Mouse (Mus musculus) cerebellum, postnatal 14 days (tissue): ENCODE results near the gene Nkpd1.

Experiments
- DNase-seq, 2 experiments: peaks; one replicate each; pipeline ENCODE4 v3.0.0; 2021; ENCODE audit warnings: mixed read lengths in 2 of 2

Nkpd1 gene

DNA sequence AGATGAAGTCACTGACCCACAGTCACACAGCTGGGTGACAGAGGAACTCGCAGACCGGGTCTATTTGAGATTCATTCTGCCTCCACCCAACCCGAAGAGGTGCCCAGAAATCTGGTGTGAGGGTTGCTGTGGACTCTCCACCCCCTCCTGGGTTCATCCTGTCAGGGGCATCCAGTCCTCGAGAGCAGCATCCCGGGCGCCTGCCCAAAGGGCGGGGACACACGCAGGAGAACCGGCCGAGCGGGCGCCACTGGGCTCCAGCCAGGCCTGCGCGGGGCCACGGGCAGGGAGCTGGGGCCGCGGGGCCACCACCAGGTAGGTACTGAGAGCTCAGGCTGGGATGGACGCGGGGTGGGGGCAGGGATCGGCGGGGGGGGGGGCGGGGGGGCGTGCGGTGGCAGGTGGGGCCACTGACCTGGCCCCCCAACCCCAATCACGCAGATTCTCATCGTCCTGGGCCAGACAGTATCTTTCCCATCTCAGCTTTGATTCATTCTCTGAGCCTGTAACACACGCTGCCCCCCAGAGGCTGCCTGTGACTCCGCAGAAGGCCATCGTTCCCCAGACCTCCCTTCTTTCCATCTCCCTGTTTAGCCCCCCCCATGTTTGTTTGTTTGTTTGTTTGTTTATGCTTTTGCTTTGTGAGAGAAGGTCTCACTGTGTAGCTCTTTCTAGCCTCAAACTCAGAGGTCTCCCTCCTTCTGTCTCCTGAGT, at the start of gene Nkpd1:
TSS of gene Nkpd1 (plus strand) at position 187 of the 714 bp plus-strand sequence.
- DNase-seq: peak; percentile 51 to 68

GRCm38 (mm10) chr7:19468279-19468678, 49.4 kb upstream of the Nkpd1 start:
- no peak for DNase-seq

DNA sequence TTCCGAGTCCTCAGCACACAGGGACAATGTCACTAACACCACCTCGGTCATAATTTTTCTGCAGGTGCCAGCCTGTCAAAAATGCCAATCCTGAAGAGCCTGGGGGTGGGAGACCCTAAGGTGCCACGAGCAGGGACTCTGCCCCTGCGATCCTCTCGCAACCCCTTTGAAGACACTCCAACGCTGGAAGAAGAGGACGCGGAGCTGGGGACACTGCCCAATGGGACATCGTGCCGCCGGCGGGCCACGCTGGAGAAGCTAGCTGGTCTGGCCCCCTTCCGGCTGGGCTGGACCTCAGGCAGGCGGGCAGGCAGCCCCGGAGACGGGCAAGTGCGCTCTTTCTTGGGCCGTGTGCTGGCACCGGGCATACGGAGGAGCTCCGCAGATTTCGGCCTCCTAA, 48.2 kb upstream of the Nkpd1 start:
- no peak for DNase-seq

GRCm38 (mm10) chr7:19470308-19470707, 47.3 kb upstream of the Nkpd1 start:
- DNase-seq: no peak

DNA sequence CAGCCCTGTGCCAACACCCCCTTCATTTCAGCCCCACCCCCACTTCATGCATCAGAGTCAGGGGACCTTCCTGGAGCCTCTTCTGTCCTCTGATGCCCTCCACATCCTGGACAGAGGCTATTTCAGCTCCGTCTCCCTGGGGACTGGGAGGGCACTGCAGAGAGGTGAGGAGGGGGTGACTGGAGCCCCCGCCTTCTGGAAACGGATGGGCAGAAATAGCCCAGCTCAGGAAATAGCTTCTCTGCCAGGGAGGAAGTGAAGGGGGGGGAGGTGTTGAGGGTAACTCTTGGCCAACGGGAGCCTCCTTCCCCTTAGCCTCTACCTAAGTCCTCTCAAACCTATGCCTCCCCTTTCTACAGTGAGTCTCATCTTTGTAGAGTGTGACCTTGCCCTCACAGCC, 45.2 kb upstream of the Nkpd1 start:
- DNase-seq: no peak

GRCm38 (mm10) chr7:19473875-19474443, 43.7 kb upstream of the Nkpd1 start:
- DNase-seq: peak; percentile 84 to 86

DNA sequence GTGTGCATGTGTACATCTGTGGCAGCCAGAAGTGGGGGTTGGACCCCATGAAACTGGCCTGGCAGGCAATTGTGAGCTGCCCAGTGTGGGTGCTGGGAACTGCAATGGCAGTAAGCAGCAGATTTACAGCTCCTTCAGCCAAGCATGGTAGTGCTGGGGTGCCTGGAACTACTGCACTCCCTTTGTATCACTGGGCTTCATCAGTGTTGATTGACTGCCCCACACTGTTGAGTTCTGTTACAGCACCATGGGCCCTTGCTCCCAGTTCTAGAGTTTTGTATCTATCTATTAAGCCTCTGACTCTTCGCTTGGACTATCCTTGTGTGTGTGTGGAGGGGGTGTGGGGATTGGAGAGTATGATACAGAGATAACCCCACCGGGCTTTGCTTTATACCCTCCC, 40.6 kb upstream of the Nkpd1 start:
- no peak for DNase-seq

DNA sequence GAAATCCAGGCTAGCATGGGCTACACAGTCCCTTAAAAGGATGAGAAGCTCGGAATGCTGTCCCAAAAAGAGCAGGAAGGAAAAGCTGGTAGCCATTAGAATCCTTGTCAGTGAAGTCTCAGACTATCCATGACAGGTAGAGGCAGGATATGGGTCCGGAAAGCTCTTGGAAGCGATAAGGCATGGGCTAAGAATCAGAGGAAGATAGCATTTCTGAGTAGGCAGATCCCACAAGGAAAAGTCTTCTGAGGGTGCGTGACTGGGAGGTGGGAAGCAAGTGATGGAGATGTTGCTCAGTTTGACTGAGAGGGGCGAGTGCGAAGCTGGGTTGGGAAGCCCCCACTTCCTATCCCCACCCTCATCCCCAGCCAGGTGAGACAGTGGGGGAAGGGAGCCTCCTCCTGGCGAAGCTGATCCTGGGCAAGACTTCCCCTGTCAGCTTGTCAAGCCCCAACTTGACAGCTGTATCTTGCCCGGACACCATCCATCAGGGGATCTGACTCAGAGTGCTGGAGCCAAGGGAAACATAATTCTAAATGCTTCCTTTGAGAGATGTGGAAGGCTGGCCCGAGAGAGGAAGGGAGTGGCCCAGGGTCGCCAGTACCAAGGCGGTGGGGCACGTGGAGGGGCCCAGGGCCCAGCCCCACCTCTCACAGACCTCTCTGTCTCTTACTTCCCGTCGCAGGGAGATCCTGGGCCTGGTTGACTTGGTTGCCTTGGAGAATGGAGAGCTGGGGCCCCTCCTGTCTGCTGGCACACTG, 39.8 kb upstream of the Nkpd1 start:
- DNase-seq: no peak

DNA sequence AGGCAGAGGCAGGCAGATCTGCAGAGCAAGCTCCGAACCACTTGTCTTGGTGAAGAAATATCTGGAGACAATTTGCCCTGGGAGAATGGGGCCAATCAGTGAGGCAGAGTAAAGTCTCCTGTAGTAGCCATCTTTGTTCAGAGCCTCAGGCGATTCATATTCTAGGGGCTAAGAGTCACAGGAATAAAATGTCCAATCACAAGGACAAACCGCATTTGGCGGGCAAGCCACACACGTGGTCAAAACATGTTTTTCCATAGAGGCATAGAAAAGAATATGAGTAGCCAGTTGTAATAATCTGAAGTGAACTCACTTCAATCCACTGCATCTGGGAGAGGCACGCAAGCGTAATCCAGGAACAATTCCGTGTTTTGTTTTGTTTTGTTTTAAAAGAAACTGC, 34.4 kb upstream of the Nkpd1 start:
- DNase-seq: no peak

- DNase-seq: no peak
These were observed 32.1 kb upstream of the Nkpd1 start for GRCm38 (mm10) chr7:19485488-19485887.

GRCm38 (mm10) chr7:19486549-19486948, 31.1 kb upstream of the Nkpd1 start:
- no peak for DNase-seq

DNA sequence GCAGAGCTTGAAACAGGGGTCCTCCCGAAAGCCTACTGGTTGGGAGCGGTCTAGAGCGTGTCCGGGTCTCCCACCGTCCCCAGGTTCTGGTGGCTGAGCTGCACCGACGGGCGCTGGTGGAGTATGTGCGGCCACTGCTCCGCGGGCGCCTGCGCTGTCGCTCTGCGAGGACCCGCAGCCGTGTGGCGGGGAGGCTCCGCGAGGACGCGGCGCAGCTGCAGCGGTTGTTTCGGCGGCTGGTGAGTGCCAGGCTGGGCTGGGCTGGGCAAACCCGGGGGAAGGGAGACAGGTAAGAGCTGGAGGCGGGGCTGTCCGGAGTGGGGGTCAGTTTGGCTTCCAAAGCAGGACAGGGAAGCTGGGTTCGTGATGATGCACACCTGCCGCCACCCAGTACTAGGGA, 28.1 kb upstream of the Nkpd1 start:
- no peak for DNase-seq

GRCm38 (mm10) chr7:19491731-19492130, 25.9 kb upstream of the Nkpd1 start:
- DNase-seq: peak; percentile 23 to 50

DNA sequence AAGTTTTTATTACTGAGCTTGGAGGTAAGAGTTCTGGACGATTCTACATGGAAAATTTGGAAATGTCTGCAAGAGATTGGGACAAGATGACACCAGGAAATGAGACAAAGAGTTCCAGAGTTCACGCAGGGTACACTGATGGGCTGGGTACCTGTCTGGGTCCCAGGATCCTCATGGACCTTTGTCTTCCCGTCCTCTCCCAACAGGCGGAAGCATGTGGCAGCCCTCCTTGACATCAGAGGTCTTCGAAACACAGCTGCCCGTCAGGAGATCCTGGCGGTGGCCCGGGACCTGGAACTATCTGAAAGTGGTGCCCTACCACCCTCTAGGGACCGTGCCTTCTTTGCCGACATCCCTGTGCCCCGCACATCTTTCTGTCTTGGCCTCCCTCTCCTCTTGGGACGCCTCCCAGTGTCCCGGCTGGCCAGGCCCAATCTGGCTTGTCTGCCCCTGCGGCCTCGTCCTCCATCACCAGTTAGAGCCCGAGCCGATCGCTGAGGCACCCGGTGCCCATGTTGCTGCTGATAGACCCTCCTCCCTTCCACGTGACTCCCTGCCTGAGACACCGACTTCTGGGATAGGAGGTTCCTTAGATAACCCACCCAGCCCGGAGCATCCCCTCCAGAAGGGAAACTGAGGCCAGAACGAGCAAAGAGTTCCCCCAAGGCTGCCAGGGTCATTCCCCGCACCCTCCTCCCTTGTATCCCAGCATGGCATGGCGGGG, 22.7 kb upstream of the Nkpd1 start:
- DNase-seq: no peak

- DNase-seq: no peak
These were observed 22.0 kb upstream of the Nkpd1 start for GRCm38 (mm10) chr7:19495521-19496213.

DNA sequence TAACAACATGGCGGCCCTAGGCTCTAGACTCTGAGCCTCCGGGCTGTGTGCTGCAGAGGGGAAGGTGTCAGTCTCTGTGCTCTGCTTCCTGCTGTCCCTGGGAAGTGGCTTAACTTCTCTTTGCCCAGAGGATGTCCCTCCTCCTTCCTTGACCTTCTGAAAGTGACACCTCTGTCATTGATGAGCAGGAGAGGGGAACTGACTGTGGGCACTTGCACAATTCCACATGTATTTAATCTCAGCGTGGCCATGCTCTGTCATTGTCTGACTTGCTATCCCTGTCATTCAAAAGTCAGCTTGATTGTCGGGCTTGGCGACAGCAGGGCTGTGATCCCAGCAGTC, 21.5 kb upstream of the Nkpd1 start:
- no peak for DNase-seq

DNA sequence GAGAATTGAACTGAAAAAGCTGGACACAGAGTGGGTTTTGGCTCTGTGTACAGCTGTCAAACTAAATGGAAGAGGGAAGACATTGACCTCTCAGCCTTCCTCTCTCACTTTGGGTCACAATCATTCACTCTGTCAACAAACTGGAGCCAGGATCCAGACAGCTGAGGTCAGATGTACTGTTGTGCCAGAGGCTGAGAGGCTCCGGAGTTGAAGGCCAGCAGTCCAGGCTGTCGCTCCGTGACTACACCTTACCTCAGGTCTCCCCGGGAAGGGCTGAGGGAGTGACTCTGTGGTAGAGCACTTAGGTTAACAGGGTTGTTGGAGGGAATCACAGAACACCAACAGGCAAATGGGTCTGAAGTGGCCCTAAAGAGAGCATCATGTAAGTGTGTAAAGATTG, 19.3 kb upstream of the Nkpd1 start:
- DNase-seq: no peak

GRCm38 (mm10) chr7:19500420-19501363, 16.9 kb upstream of the Nkpd1 start:
- no peak for DNase-seq

DNA sequence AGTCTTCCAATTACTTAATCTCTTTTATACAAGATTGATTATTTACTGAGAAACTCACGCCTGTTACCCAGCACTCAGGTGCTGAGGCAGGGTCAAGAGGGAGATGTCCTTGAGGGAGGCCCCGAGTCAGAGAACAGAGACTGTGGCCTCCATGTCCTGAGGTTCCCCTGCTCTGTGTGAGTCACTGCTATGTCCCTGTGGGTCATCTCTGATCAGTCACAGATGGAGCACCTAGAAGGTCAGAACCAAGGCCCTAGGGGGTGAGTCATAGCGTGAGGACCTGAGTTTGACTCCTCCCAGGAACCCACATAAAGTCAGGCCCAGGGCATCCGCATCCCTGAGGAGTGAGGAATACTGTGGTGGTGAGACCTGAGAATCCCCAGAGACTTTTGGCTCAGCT, 16.0 kb upstream of the Nkpd1 start:
- DNase-seq: no peak

DNA sequence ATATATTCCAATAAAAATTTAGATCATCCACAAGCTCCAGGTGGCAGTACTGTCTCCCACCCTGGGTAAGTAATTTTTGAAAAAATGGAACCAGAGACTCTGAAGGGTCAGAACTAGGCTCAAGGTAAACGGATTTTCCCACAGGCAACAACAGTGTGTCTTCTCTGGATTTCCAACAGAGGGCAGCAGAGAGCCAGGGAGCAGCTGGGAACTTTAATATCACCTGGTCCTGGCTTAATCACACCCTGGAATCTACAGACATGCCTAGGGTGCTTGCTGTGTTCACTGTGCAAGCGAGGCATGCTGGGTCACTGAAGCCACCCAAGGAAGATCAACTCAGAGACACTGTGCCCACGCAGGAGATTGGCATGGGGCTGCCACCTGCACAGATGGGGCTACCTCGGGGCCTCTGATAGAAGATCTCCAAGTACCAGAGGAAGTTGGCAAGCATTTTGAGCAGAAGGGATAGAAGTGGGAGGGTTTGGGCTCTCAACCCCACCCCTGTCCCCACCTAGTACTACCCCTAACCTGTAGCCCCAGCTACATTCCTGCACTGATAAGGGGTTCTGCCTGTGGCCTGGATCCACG, 14.1 kb upstream of the Nkpd1 start:
- peak; percentile 80 to 82 for DNase-seq

GRCm38 (mm10) chr7:19506326-19506725, 11.3 kb upstream of the Nkpd1 start:
- no peak for DNase-seq
